Mouse (Mus musculus): ENCODE measurements around the gene Hist1h2be.
"Not testable (repeated sequence)": the region's sequence is repeated elsewhere in the genome, so short reads cannot be mapped to it uniquely, and the experiment has no call there.

DNA sequence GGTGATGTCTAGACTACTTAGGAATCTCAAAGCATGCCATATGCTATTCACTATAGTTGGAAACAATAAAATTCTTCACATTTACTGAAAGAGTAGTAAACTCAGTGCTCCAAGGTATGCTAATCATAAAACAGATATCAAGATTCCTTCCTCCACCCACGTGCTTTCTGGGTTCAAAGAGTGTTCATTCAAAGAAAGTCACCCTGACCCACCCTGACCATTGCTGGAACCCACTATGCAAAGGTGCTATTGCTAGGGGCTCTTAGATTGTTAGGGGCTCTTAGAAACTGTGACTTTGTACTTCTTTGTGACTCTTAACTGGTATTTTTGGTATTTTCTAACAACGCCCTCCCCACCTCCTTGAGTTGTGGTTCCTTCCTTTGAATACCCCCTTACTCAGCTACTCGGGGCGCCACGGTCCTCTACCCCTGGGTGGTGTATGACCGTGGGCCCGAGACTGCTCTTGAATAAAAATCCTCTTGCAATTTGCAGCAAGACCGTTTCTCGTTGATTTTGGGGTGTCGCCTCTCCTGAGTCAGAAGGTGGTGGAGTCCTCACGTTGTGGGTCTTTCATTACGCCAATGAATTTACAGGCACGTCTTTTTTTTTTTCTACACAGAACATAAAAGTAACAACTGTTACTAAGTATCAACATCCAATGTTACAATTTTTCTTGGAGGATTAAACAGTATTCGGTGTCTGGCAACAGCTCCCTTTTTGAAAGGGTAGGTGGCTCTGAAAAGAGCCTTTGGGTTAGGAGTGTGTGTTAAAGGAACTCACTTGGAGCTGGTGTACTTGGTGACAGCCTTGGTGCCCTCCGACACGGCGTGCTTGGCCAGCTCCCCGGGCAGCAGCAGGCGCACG, 47.7 kb downstream of the Hist1h2be start:
- TF ChIP-seq CTCF, EP300 (IDR thresholded peaks at IDR 0.05): not testable (repeated sequence)
